Mouse (Mus musculus) liver, adult (tissue): ENCODE data around the gene Dppa1.

Experiments used
- GATA4 ChIP-seq: IDR thresholded peaks from 2 replicates; pipeline ENCODE4 v1.6.1; 2014; ENCODE audit warnings: mild to moderate bottlenecking, low read length; ENCODE audit not compliant: insufficient replicate concordance

Gene Dppa1

DNA sequence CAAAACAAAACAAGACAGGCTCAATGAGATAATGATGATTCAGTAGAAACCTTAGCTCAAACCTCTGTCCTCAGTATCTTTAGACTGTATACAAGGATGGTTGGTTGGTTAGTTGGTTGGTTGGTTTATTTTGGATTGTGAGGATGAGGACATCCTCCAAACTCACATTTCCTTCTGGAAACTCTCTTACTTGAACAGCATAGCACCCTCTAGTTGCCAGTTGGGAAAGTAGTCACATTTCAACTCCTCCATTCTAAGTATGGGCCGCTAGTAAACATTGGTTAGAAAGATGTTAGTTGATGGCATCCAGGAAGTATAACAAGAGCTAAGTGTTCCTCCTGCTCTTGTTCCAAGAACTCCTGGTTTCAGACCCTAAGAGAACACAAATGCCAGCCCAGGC lies 60.0 kb downstream of the Dppa1 start:
- no peak for TF ChIP-seq GATA4

DNA sequence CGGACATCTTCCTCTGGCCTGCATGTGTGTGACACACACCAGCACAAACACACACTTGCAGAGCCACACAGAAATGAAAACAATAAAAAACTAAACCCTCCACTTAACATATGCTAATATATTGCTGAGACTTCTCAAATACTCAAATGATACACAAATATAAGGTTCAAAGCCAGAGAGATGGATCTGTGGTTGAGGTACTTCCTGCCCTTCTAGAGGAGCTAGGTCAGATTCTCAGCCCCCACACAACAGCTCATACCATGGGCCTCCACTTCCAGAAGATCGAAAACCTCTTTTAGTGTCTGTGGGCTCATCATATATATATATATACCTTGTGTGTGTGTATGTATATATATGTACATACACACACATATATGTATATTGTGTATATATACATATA lies 63.1 kb downstream of the Dppa1 start:
- TF ChIP-seq GATA4, result no peak

DNA sequence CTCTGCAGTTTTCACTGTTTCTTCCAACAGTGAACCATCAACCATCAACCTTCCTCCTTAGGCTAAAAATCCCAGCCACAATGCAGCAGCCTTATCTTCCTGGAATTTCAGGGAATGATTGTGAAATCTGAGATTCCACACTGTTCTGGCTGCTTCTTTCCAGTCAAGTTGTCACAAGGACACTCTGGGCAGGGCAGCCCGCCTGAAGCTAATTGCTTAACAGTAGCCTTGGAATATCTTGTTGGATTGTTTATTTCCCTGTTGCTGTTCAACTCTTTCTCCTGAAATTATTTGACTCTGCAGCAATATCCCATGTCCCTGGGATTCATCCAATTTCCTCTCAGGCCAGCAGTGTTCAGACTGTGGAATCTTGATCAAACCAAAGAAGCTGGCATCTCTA lies 64.4 kb downstream of the Dppa1 start:
- peak; percentile 66; the same call in 1 of the 2 replicates for TF ChIP-seq GATA4

DNA sequence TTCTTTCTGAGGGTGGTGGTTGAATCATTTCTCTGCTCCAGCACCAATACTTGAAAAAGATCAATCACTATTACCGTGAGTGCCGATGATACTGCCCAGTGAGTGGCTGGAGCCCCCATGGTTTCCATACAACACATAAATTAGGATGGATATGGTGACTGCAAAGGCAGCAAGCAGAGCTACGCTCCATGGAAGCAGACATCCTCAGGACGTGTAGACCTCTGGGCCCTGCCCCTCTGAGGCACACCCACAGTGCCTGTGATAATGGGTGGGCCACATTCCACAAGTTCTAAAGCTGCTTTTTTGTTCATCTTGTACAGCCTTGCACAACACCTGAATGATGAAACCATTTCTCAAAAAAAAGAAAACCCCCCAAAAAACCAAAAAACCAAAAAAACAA lies 68.0 kb downstream of the Dppa1 start:
- no peak for TF ChIP-seq GATA4
